Mouse (Mus musculus) gastrocnemius, adult 2 months (tissue): ENCODE data around the gene Ephb4. TPM values are rescaled to one million over a fixed set of nuclear protein-coding genes. Genes with fewer than 3 reads are reported as not detected.

ENCODE experiments used
- DNase-seq: peaks from one replicate; pipeline ENCODE4 v3.0.0; 2022
- H3K27ac ChIP-seq: fragments of 200-600 bp; 2 replicates; pipeline ENCODE4 v1.8.1; 2022; ENCODE audit warnings: mild to moderate bottlenecking
- H3K4me3 ChIP-seq: fragments of 200-600 bp; 2 replicates; pipeline ENCODE4 v1.8.1; 2022; ENCODE audit warnings: mild to moderate bottlenecking, moderate library complexity
- CTCF ChIP-seq: fragments of 200-600 bp; IDR thresholded peaks from 2 replicates; pipeline ENCODE4 v1.8.1; 2022; ENCODE audit warnings: antibody characterized with exemption, mild to moderate bottlenecking, moderate library complexity
- intact Hi-C: fragments of 180-260 bp; cut with DNase I; formaldehyde crosslinking; loops from one replicate; pipeline ENCODE4 v1.15.1; 2025
- total RNA-seq, 2 experiments: library from RNA; stranded (reverse); gene quantifications; 2 replicates each; pipeline ENCODE4 v1.2.3; 2021

The Ephb4 gene
- total RNA-seq, 2 experiments from 2014 or later, result 12.5 to 15.5 TPM

DNA sequence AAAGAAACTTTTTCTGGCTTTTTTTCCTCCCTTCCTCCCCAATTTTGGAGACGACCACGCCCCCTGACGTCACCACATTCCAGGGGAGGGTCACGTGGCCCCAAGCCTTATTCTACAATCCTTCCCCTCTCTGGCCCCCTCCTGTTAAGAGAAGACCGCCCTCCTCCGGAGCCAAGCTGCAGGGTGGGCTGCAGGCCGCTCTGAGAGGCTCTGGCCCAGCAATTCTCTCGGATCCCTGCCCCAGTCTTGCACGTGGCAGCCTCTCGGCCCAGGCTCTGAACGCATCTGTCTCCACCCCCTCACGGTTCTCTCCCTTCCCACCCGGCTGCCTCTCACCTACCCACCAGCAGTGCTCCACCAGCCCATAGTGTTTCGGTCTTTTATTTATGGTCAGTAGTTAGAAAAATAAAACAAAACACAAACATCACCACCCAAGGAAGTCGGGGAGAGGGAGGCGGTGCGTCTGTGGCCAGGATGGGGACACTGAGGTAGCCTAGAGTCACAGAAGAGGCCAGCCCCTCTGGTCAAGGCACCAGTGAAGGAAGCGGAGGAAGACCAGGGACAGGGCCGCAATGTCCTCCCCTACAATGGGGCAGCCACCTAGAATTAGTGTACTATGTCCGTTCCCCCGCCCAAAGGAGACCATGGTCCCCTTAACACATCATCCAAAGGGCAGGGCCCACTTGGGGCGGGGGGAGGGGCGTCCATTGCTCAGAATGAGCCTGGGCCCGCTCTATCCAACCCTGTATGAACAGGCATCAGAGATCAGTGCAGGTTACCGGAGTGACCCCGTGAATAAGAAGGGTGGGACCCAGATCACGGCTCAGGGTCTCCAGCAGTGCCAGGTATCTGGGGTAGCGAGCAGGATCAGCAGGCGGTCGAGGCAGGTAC lies 35.5 kb upstream of the Ephb4 start, which contains the start of gene Trip6:
Gene Trip6, minus strand, starts transcription at position 212 of the 891 bp plus-strand sequence.
- DNase-seq, result peak; percentile 90
- Histone ChIP-seq H3K27ac (peak within 1 kb of the TSS; percentile 91), H3K4me3 (peak within 1 kb of the TSS; percentile 83)
- intact Hi-C loops, result no loop called here
- no peak for TF ChIP-seq CTCF

DNA sequence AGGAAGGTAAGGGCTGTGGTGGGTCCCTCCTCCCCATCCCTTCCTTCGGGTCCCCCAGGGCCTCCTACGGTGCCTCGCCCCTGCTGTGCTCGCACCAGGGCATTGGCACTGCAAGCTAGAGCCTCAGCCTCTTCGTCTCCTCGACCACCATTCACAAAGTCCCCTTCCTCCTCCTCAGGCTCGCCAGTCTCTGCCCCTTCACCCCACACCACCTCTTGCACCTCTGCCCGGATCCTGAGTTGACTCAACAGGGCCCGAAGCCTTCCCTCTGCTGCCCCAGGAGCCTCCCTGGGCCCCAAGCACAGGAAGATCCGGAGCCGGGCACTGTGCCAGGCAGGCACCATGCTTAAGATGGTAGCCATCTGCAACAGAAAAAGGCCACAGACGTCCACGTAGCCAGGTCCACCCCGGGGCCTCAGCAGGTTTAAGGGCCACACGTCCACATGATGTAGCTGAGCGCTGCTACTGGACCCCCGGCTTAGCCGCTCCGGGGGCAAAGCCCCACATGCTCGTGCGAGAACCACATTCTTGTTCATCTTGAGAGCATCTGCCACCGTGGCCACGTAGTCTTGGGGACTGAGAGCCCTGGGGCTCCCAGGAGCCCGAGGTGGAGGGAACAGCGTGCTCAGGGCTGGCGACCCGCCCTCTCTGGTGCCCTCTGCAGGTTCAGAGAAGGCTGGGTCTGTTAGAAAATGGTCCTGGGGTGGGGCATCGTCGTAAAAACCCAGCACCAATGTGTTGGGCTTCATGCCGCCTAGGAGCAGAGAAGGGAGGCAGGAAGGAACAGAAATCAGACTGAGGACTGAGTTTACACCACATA lies 34.6 kb upstream of the Ephb4 start:
- peak overlapping the region; percentile 91; the same call in 1 of the 2 replicates for H3K27ac ChIP-seq
- TF ChIP-seq CTCF, result peak; percentile 66
- H3K4me3 ChIP-seq, result no peak overlapping the region
- intact Hi-C loops, result no loop called here
- DNase-seq, result peak; percentile 62

DNA sequence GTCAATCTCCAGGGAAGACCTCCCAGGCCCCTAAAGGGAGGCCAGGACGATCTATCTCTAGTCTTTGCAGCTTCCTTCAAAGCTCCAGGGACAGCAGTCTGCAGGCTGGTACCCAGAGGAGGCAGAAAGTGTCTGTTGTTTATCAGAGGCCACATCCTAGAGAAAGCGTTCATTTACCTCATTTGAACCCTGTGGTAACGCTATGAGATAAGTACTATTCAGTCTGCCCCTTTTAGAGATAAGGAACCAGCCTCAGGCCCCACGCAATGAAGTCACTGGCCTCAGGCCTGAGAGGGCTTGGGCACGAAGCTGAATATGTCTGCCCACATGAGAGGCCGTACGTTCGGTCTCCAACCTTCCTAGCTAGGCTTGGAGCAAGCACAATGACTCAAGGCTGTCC lies 32.5 kb upstream of the Ephb4 start:
- DNase-seq, result no peak
- Histone ChIP-seq H3K4me3 (no peak overlapping the region), H3K27ac (no peak overlapping the region)
- TF ChIP-seq CTCF, result no peak
- intact Hi-C loops, result no loop called here

DNA sequence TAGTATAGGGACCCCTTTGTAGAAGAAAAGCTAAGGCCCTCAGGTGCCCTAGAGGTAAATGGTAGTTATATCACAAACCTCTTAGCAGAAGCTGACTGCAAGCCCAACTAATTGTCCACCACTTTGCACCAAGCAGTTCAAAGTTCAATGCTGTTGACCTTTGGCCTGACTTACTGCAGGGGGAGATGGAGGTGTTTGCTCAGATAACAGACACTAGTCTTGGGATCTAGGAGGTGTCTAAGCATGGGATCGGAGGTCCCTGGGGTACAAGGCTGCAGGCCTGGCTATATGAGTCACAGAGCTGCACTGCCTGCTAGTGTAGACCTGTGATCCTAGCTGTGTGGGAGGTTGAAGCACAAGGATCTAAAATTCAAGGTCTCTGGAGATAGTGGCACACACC lies 31.3 kb upstream of the Ephb4 start:
- no peak for TF ChIP-seq CTCF
- Histone ChIP-seq H3K27ac (no peak overlapping the region), H3K4me3 (no peak overlapping the region)
- no peak for DNase-seq
- intact Hi-C loops, result no loop called here

DNA sequence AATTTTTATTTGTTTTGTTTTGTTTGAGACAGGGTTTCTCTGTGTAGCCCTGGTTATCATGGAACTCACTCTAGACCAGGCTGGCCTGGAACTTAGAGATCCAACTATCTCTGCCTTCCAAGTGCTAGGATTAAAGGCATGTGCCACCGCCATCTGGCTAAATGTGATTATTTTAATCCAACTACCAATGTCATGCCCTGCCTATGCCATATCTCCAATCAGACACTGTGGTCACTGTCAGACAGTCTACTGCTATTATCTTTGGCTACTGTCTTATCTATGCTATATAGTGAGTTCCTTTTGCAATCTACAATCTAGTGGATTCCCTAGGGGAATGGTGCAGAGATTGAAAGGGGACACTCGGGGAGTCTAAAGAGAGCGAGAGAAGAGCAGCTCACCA lies 28.9 kb upstream of the Ephb4 start:
- DNase-seq, result no peak
- no peak for TF ChIP-seq CTCF
- no peak overlapping the region for H3K27ac ChIP-seq
- H3K4me3 ChIP-seq, result no peak overlapping the region
- intact Hi-C loops, result no loop called here

DNA sequence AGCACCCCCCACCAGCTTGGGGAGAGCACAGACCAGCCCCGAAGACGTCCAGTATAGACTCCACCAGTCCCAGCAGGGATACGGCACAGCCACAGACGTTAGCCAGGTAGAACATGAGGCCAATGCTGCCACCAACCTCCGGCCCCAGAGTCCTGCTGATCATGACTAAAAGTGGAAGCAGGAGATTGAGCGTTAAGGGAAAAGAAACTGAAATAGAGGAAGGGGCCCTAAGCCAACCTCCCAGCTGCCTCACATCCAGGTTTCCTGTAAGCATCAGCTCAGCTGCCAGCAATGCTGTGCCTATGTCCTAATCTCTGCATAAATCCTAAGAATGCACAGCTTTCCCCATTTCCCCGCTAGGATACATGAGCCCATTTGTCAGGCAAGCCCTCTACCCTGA lies 19.0 kb upstream of the Ephb4 start:
- Histone ChIP-seq H3K27ac (no peak overlapping the region), H3K4me3 (no peak overlapping the region)
- DNase-seq, result no peak
- TF ChIP-seq CTCF, result no peak
- intact Hi-C loops, result loop anchor here (10.0 kb wide), 1 partner anchor 174 kb away; the partner anchor contains the start of gene Pop7

DNA sequence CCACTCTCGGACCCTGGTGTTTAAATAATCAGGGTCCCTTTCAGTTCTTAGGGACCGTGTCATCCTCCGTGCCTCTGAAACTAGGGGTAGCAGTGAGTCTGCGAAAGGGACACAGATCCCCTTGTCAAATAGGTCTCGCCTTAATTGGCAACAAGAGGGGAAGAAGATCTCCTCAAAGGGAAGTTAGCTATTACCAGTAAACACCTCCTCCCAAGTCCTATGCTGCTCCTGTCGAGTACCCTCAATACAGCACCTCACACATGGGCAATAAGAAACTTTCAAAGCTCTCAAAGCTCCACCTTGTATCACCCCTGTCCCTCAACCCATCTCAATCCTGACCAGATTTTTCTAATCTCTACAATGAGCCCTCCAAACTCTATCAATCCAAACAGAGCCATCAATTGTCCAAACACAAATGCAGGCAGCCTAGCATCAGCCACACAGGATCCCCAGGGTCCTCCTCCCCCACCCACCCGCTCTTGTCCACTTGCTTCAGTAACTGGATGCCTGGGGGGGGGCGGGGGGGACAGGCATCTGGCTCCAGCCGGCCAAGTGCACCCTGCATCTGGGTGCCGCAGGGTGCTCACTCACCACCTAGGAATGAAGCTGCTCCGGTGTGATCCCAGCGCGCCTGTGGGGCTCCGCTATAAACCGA lies 16.9 kb upstream of the Ephb4 start:
- DNase-seq, result no peak
- Histone ChIP-seq H3K4me3 (peak overlapping the region; percentile 72), H3K27ac (peak overlapping the region; percentile 81)
- intact Hi-C loops, result loop anchor here (10.0 kb wide), 1 partner anchor 172 kb away; the partner anchor contains the start of gene Pop7
- TF ChIP-seq CTCF, result no peak

DNA sequence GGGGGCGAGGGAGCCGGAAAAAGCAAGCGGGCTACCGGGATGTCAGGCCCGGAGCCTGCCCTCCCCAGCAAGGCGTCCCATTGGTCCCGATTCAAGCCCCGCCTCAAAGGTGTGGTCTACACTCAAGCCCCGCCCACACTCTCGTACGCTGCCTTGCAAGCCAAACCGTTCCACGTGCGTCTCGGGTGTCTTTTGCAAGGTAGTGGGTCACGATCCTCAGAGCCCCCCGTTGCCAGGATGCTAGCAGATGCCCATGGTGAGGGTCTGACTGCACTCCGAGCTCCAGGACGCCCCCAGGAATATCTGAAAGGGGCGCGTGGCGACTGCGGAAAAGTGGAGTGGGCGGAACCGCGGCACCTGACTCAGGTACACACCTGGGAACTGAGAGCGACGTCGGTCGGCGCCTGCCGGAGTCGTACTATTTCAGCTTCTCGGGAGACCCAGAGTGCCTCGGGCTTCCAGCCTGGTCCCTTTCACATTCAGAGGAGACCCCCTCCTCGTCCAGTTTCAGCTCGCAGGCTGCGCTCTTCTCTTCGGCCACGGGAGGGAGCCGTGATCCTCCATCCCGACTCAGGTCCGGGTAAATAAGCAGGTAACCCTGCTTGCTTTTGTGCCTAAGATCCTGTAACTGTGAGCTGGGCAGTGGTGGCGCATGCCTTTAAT lies 16.3 kb upstream of the Ephb4 start, which contains the start of gene Slc12a9:
Gene Slc12a9, minus strand, starts transcription at position 86 of the 663 bp plus-strand sequence.
- intact Hi-C loops, result loop anchor here (10.0 kb wide), 1 partner anchor 171 kb away; the partner anchor contains the start of gene Pop7
- TF ChIP-seq CTCF, result peak; percentile 84
- DNase-seq, result peak; percentile 95
- Histone ChIP-seq H3K27ac (peak within 1 kb of the TSS; percentile 81), H3K4me3 (peak within 1 kb of the TSS; percentile 72)

DNA sequence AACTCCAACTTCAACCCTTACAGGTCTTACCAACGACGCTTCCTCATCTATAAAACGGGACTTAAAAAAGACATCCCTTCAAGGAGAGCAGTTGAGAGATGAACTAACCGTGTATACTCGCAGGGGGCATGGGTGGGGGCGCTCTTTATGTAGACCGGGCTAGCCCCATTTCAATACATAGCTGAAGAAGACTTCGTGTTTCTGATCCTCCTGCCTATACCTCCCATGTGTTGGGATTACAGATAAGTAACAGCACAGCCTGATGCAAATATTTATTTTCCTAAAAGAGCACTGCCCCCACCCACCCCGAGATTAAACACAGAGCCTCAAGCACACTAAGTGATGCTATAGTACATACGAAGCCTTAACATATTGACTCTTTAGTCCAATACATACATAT lies 15.6 kb upstream of the Ephb4 start:
- TF ChIP-seq CTCF, result no peak
- H3K27ac ChIP-seq, result peak overlapping the region; percentile 81; the same call in 1 of the 2 replicates
- intact Hi-C loops, result loop anchor here (10.0 kb wide), 1 partner anchor 170 kb away; the partner anchor contains the start of gene Pop7
- H3K4me3 ChIP-seq, result peak overlapping the region; percentile 72
- DNase-seq, result no peak

DNA sequence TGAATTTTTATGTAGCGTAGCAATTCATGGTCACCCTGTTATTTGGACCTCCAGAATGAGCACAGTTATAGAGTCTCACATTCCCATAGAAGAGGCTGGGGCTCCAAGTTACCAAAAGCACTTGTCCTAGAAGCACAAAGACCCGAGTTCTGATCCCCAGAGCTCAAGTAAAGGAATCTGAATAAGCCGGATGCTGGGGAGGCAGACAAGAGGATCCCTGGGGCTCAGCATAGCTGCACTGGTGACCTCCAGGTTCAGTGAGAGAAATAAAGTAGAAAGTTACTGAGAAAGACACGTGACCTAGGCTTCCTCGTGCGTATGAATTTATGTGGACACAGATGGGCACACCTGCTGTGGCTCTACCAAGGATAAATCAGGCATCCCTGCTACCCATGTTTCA lies 14.8 kb upstream of the Ephb4 start:
- TF ChIP-seq CTCF, result no peak
- Histone ChIP-seq H3K4me3 (no peak overlapping the region), H3K27ac (no peak overlapping the region)
- intact Hi-C loops, result loop anchor here (10.0 kb wide), 1 partner anchor 170 kb away; the partner anchor contains the start of gene Pop7
- DNase-seq, result no peak

DNA sequence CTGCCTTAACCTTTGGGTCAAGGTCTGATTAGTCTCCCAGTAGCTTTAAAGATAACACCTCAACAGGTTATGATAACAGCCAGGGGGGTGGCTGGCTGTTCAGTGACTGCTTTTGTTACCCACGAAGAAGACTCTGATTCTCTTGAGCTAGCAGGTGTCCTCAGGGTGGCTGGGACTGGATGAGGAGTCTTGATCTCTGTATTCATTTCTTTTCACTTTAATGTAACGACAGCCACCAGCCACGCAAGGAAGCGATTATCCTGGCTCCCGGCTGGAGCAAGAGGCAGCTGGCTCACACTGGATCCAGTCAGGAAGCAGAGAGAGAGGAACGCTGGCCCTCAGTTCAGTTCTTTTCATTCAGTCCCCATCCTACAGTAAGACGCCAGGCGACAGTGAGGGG lies 12.7 kb upstream of the Ephb4 start:
- TF ChIP-seq CTCF, result no peak
- no peak overlapping the region for H3K4me3 ChIP-seq
- DNase-seq, result no peak
- intact Hi-C loops, result loop anchor here (2.0 to 10.0 kb wide), 2 partner anchors 40 to 168 kb away; partner anchors contain the start of gene Pop7
- peak overlapping the region; percentile 92 for H3K27ac ChIP-seq
